Mouse (Mus musculus) heart, embryonic 11.5 days (tissue): Measurements from ENCODE around the gene Prkca. TPM values are rescaled to one million over a fixed set of nuclear protein-coding genes. Genes with fewer than 3 reads are reported as not detected.
A peak's percentile ranks its signal among the peaks of the same experiment; 100 is the strongest.

Source experiments
- ATAC-seq: fragments of 200-750 bp; cut with Nextera tagmentation; replicated peaks from 2 replicates; pipeline ENCODE4 v1.8.0; 2017; ENCODE audit warnings: moderate library complexity; ENCODE audit not compliant: insufficient number of reproducible peaks, low FRiP score, low TSS enrichment
- H3K27ac ChIP-seq: fragments of 300-500 bp; sonication (generic); 2 replicates; pipeline ENCODE4 v1.5.1; 2014; ENCODE audit warnings: mild to moderate bottlenecking, low read depth, low read length
- H3K27me3 ChIP-seq: fragments of 300-500 bp; sonication (generic); 2 replicates; pipeline ENCODE4 v1.6.1; 2014; ENCODE audit warnings: mild to moderate bottlenecking, low read length, mixed read lengths; ENCODE audit not compliant: control insufficient read depth, insufficient read depth
- H3K36me3 ChIP-seq: fragments of 300-500 bp; sonication (generic); 2 replicates; pipeline ENCODE4 v1.6.1; 2014; ENCODE audit warnings: mild to moderate bottlenecking, low read length, moderate library complexity, mixed read lengths; ENCODE audit not compliant: control insufficient read depth, insufficient read depth
- H3K4me1 ChIP-seq: fragments of 300-500 bp; sonication (generic); 2 replicates; pipeline ENCODE4 v1.6.1; 2014; ENCODE audit warnings: low read length; ENCODE audit not compliant: control insufficient read depth, insufficient read depth
- H3K4me2 ChIP-seq: fragments of 300-500 bp; sonication (generic); 2 replicates; pipeline ENCODE4 v1.6.1; 2014; ENCODE audit warnings: mild to moderate bottlenecking, moderate library complexity
- H3K4me3 ChIP-seq: fragments of 300-500 bp; sonication (generic); 2 replicates; pipeline ENCODE4 v1.5.1; 2014; ENCODE audit warnings: low read depth, low read length
- H3K9ac ChIP-seq: fragments of 300-500 bp; sonication (generic); 2 replicates; pipeline ENCODE4 v1.6.1; 2014; ENCODE audit warnings: mild to moderate bottlenecking, low read depth, low read length, moderate library complexity
- H3K9me3 ChIP-seq: fragments of 300-500 bp; sonication (generic); replicated peaks from 2 replicates; pipeline ENCODE4 v1.6.1; 2016; ENCODE audit warnings: low read length; ENCODE audit not compliant: control insufficient read depth
- WGBS: fragments of 180-500 bp; shearing (Covaris S2); extraction: QIAGEN DNeasy Blood & Tissue Kit; methylation state at CpG from one replicate; pipeline ENCODE4 v1.1.7; 2014; ENCODE audit not compliant: insufficient replicate concordance; 5-methylcytosine and 5-hydroxymethylcytosine counted together
- polyA plus RNA-seq: library from polyadenylated mRNA; unstranded; fragments of >200 nt; fragmentation: Nextera tagmentation; extraction: Ambion mirVana; gene quantifications from 2 replicates; pipeline ENCODE4 v1.2.1, GENCODE M21; 2014

Gene Prkca
- 15.7 and 16.9 TPM in 2 replicates for polyA plus RNA-seq

GRCm38 (mm10) chr11:108343789-108344462, at the start of gene Prkca:
Prkca (minus strand) TSS chr11:108343928.
- Histone ChIP-seq H3K4me3 (peak within 1 kb of the TSS; percentile 88), H3K9me3 (no peaks in the 10 kb centered on the region), H3K4me1 (peaks cover 15% of the 10 kb centered on the region), H3K9ac (peak within 1 kb of the TSS; percentile 88), H3K4me2 (peak within 1 kb of the TSS; percentile 99), H3K27ac (peak within 1 kb of the TSS; percentile 85), H3K27me3 (no peaks in the 10 kb centered on the region), H3K36me3 (no peaks in the 10 kb centered on the region)
- under 1% methylated on average over 59 of the region's 63 CpGs for WGBS
- peak; percentile 94 for ATAC-seq

GRCm38 (mm10) chr11:108385666-108386024, 41.9 kb upstream of the Prkca start:
- Histone ChIP-seq H3K36me3 (no peaks in the 10 kb centered on the region), H3K4me2 (no peak overlapping the region), H3K9ac (no peak overlapping the region), H3K4me3 (no peak overlapping the region), H3K4me1 (no peaks in the 10 kb centered on the region), H3K27me3 (no peaks in the 10 kb centered on the region), H3K27ac (no peak overlapping the region), H3K9me3 (no peaks in the 10 kb centered on the region)
- ATAC-seq, result no peak
- WGBS, result 81% methylated on average over 1 of the region's 1 CpGs

GRCm38 (mm10) chr11:108384920-108385665, 41.4 kb upstream of the Prkca start:
- Histone ChIP-seq H3K27ac (no peak overlapping the region), H3K4me2 (no peak overlapping the region), H3K9me3 (no peaks in the 10 kb centered on the region), H3K27me3 (no peaks in the 10 kb centered on the region), H3K9ac (no peak overlapping the region), H3K36me3 (no peaks in the 10 kb centered on the region), H3K4me3 (no peak overlapping the region), H3K4me1 (no peaks in the 10 kb centered on the region)
- WGBS, result 51% methylated on average over 4 of the region's 4 CpGs
- ATAC-seq, result no peak

- Histone ChIP-seq H3K4me3 (no peak overlapping the region), H3K4me2 (no peak overlapping the region), H3K9me3 (no peaks in the 10 kb centered on the region), H3K36me3 (no peaks in the 10 kb centered on the region), H3K27ac (no peak overlapping the region), H3K27me3 (no peaks in the 10 kb centered on the region), H3K9ac (no peak overlapping the region), H3K4me1 (no peaks in the 10 kb centered on the region)
- WGBS, result 75% methylated on average over 3 of the region's 3 CpGs
- no peak for ATAC-seq
Measured at GRCm38 (mm10) chr11:108382664-108383063, 38.9 kb upstream of the Prkca start.

GRCm38 (mm10) chr11:108378363-108378751, 34.6 kb upstream of the Prkca start:
- H3K4me2 ChIP-seq, result no peak overlapping the region
- no peaks in the 10 kb centered on the region for H3K27me3 ChIP-seq
- no peaks in the 10 kb centered on the region for H3K36me3 ChIP-seq
- ATAC-seq, result no peak
- WGBS, result 73% methylated on average over 4 of the region's 4 CpGs
- no peaks in the 10 kb centered on the region for H3K9me3 ChIP-seq
- H3K4me3 ChIP-seq, result no peak overlapping the region
- H3K4me1 ChIP-seq, result no peaks in the 10 kb centered on the region
- H3K27ac ChIP-seq, result no peak overlapping the region
- H3K9ac ChIP-seq, result no peak overlapping the region

- Histone ChIP-seq H3K9me3 (no peaks in the 10 kb centered on the region), H3K27me3 (no peaks in the 10 kb centered on the region), H3K4me3 (no peak overlapping the region), H3K36me3 (no peaks in the 10 kb centered on the region), H3K4me2 (no peak overlapping the region), H3K9ac (no peak overlapping the region), H3K27ac (no peak overlapping the region), H3K4me1 (no peaks in the 10 kb centered on the region)
- ATAC-seq, result peak; percentile 63; the same call in 1 of the 2 replicates
- WGBS, result 43% methylated on average over 19 of the region's 19 CpGs
Measured at GRCm38 (mm10) chr11:108377680-108378362, 34.1 kb upstream of the Prkca start.

GRCm38 (mm10) chr11:108376815-108377214, 33.1 kb upstream of the Prkca start:
- Histone ChIP-seq H3K4me2 (no peak overlapping the region), H3K9ac (no peak overlapping the region), H3K27ac (no peak overlapping the region), H3K4me1 (no peaks in the 10 kb centered on the region), H3K36me3 (no peaks in the 10 kb centered on the region), H3K27me3 (no peaks in the 10 kb centered on the region), H3K4me3 (no peak overlapping the region), H3K9me3 (no peaks in the 10 kb centered on the region)
- WGBS, result 90% methylated on average over 7 of the region's 7 CpGs
- no peak for ATAC-seq

- no peaks in the 10 kb centered on the region for H3K36me3 ChIP-seq
- no peak overlapping the region for H3K9ac ChIP-seq
- ATAC-seq, result no peak
- H3K4me3 ChIP-seq, result no peak overlapping the region
- peaks cover 7% of the 10 kb centered on the region for H3K4me1 ChIP-seq
- no peak overlapping the region for H3K4me2 ChIP-seq
- H3K9me3 ChIP-seq, result no peaks in the 10 kb centered on the region
- no peaks in the 10 kb centered on the region for H3K27me3 ChIP-seq
- WGBS, result 60% methylated on average over 1 of the region's 1 CpGs
- no peak overlapping the region for H3K27ac ChIP-seq
Measured at GRCm38 (mm10) chr11:108367046-108367445, 23.3 kb upstream of the Prkca start.
